9 mouse cellular contexts compared by ENCODE assay signal in genomic region chr8:105636963-105637510, GRCm38 (mm10). TPM values are rescaled to one million over a fixed set of nuclear protein-coding genes. Genes with fewer than 3 reads are reported as not detected.
DNase-seq lines count a peak whose midpoint lies in the region; ATAC-seq and TF ChIP-seq lines count a peak whose summit lies in the region.
"Had no signal": no experiment of that assay in that cellular context is flagged by ENCODE, and none has a peak within 500 bp of the region (broad histone marks: within the 10 kb centered on the region; RNA-seq: fewer than 3 reads in every experiment).

Agrp (minus strand) TSS chr8:105637393.

- 0 out of 2 replicates have a peak, but pooled peaks have one; percentile 14 for TF ChIP-seq POLR2A in heart, adult 2 months (IDR thresholded peaks at IDR 0.05; ENCODE audit: insufficient read depth, low read depth, low read length)
- peak in 1 of 2 experiments; percentile 28; a peak in 2 of 4 replicates for TF ChIP-seq POLR2A in MEL (IDR thresholded peaks at IDR 0.05; ENCODE audit: control insufficient read depth in 1 of 2, insufficient read depth in 1 of 2, low read depth in 1 of 2, low read length in 2 of 2, poor library complexity in 1 of 2)

- H3K27me3 ChIP-seq in heart, adult 2 months (ENCODE audit: control insufficient read depth, insufficient read depth, low read length) = no peaks in the 10 kb centered on the region
- no peaks in the 10 kb centered on the region for H3K27me3 ChIP-seq in MEL (ENCODE audit: control insufficient read depth in 1 of 2, insufficient read depth in 2 of 2, low read length in 2 of 2)
- no peaks in the 10 kb centered on the region for H3K27me3 ChIP-seq in heart, embryonic 15.5 days
- no peaks in the 10 kb centered on the region for H3K27me3 ChIP-seq in limb, embryonic 10.5 days (ENCODE audit: low read depth, poor library complexity, severe bottlenecking)
- no peaks in the 10 kb centered on the region for H3K27me3 ChIP-seq in midbrain, embryonic 11.5 days (ENCODE audit: control insufficient read depth, insufficient read depth, low read length)
- no peaks in the 10 kb centered on the region for H3K27me3 ChIP-seq in stomach, embryonic 16.5 days (ENCODE audit: control insufficient read depth, insufficient read depth, low read length)

- peak within 1 kb of the TSS; percentile 100 for H3K9ac ChIP-seq in heart, adult 2 months (ENCODE audit: low read depth, low read length)
- H3K9ac ChIP-seq in MEL (ENCODE audit: control insufficient read depth, low read depth, low read length, poor library complexity, severe bottlenecking) = peak within 1 kb of the TSS; percentile 99
- H3K9ac ChIP-seq in heart, embryonic 15.5 days = peak within 1 kb of the TSS; percentile 99
- H3K9ac ChIP-seq in midbrain, embryonic 11.5 days (ENCODE audit: low read length) = peak within 1 kb of the TSS; percentile 100
- H3K9ac ChIP-seq in stomach, embryonic 16.5 days (ENCODE audit: low read length) = peak within 1 kb of the TSS; percentile 100

- peak within 1 kb of the TSS; percentile 98 for H3K27ac ChIP-seq in heart, adult 2 months
- H3K27ac ChIP-seq in MEL (ENCODE audit: control insufficient read depth, low read depth, low read length) = peak within 1 kb of the TSS; percentile 98
- peak within 1 kb of the TSS; percentile 100 for H3K27ac ChIP-seq in heart, embryonic 15.5 days
- peak within 1 kb of the TSS; percentile 100 for H3K27ac ChIP-seq in limb, embryonic 10.5 days
- peak within 1 kb of the TSS; percentile 100 for H3K27ac ChIP-seq in midbrain, embryonic 11.5 days (ENCODE audit: low read depth, low read length)
- peak within 1 kb of the TSS; percentile 100 for H3K27ac ChIP-seq in stomach, embryonic 16.5 days (ENCODE audit: low read length)

- peaks cover 17% of the 10 kb centered on the region for H3K36me3 ChIP-seq in heart, adult 2 months (ENCODE audit: control insufficient read depth, insufficient read depth, low read length)
- H3K36me3 ChIP-seq in MEL (ENCODE audit: control insufficient read depth in 1 of 2, insufficient read depth in 2 of 2, low read length in 2 of 2) = peaks cover 0 to 44% of the 10 kb centered on the region in 2 experiments; a peak in 3 of 4 replicates
- no peaks in the 10 kb centered on the region for H3K36me3 ChIP-seq in heart, embryonic 15.5 days
- H3K36me3 ChIP-seq in limb, embryonic 10.5 days = peaks cover 11% of the 10 kb centered on the region
- H3K36me3 ChIP-seq in midbrain, embryonic 11.5 days (ENCODE audit: control insufficient read depth, insufficient read depth, low read length) = no peaks in the 10 kb centered on the region
- no peaks in the 10 kb centered on the region for H3K36me3 ChIP-seq in stomach, embryonic 16.5 days (ENCODE audit: control insufficient read depth, insufficient read depth, low read length)

- intact Hi-C loops in heart, adult 2 months (cut with DNase I) = loop anchor here (1.0 to 5.0 kb wide), 6 partner anchors 22 to 120 kb away; partner anchors contain the start of genes Acd, Atp6v0d1, Gfod2 and Pard6a

- no peaks in the 10 kb centered on the region for H3K9me3 ChIP-seq in MEL (replicated peaks; ENCODE audit: insufficient read depth, low read length)
- no peaks in the 10 kb centered on the region for H3K9me3 ChIP-seq in heart, embryonic 15.5 days (replicated peaks)
- H3K9me3 ChIP-seq in limb, embryonic 10.5 days (replicated peaks) = no peaks in the 10 kb centered on the region
- no peaks in the 10 kb centered on the region for H3K9me3 ChIP-seq in midbrain, embryonic 11.5 days (ENCODE audit: control insufficient read depth, low read length)
- no peaks in the 10 kb centered on the region for H3K9me3 ChIP-seq in stomach, embryonic 16.5 days (replicated peaks; ENCODE audit: control insufficient read depth, low read length)

- peak within 1 kb of the TSS; percentile 95 for H3K4me3 ChIP-seq in heart, adult 2 months
- peak within 1 kb of the TSS; percentile 97 to 99 for H3K4me3 ChIP-seq in MEL (ENCODE audit: control insufficient read depth in 1 of 2, insufficient read depth in 1 of 2, low read depth in 2 of 2, low read length in 2 of 2)
- peak within 1 kb of the TSS; percentile 97 for H3K4me3 ChIP-seq in heart, embryonic 15.5 days
- H3K4me3 ChIP-seq in limb, embryonic 10.5 days = peak within 1 kb of the TSS; percentile 94
- H3K4me3 ChIP-seq in midbrain, embryonic 11.5 days (ENCODE audit: low read depth, low read length) = peak within 1 kb of the TSS; percentile 94
- H3K4me3 ChIP-seq in stomach, embryonic 16.5 days (replicated peaks; ENCODE audit: low read length) = peak within 1 kb of the TSS; percentile 89

- no peak for DNase-seq in heart, adult 2 months
- DNase-seq in heart, adult 11 months = no peak
- no peak for DNase-seq in MEL (ENCODE audit: low read depth, low spot score)
- peak; percentile 51 for DNase-seq in embryo, embryonic 11.5 days (ENCODE audit: low read depth, low spot score)
- DNase-seq in limb, embryonic 10.5 days (ENCODE audit: low spot score) = no peak
- DNase-seq in midbrain, embryonic 11.5 days (ENCODE audit: low spot score, missing footprints) = peak; percentile 97

- TF ChIP-seq EP300 in heart, adult 2 months (IDR thresholded peaks at IDR 0.05; ENCODE audit: insufficient read depth, low read depth, low read length) = no peak
- no peak for TF ChIP-seq EP300 in MEL (IDR thresholded peaks at IDR 0.05; ENCODE audit: low read depth in 1 of 2, low read length in 2 of 2)

- peak; percentile 48 for ATAC-seq in heart, embryonic 15.5 days (replicated peaks; ENCODE audit: insufficient number of reproducible peaks, insufficient read depth, low FRiP score, low read depth)
- ATAC-seq in midbrain, embryonic 11.5 days (ENCODE audit: low FRiP score) = peak; percentile 46
- peak; percentile 24; the same call in 1 of the 2 replicates for ATAC-seq in stomach, embryonic 16.5 days (ENCODE audit: insufficient read depth, low FRiP score)

- under 1% methylated on average over 63 of the region's 63 CpGs for WGBS in heart, adult 2 months
- WGBS in heart, embryonic 15.5 days = under 1% methylated on average over 63 of the region's 63 CpGs
- WGBS in limb, embryonic 10.5 days = under 1% methylated on average over 62 of the region's 63 CpGs
- WGBS in midbrain, embryonic 11.5 days = 0% methylated on average over 60 of the region's 63 CpGs
- under 1% methylated on average over 60 of the region's 63 CpGs for WGBS in stomach, embryonic 16.5 days

- peaks cover 6% of the 10 kb centered on the region for H3K79me2 ChIP-seq in heart, adult 2 months (replicated peaks; ENCODE audit: control insufficient read depth, insufficient read depth, low read length)
- H3K79me2 ChIP-seq in MEL (ENCODE audit: control insufficient read depth, insufficient read depth, low read length, poor library complexity) = peaks cover 54% of the 10 kb centered on the region

- H3K4me2 ChIP-seq in heart, embryonic 15.5 days = peak within 1 kb of the TSS; percentile 83
- H3K4me2 ChIP-seq in midbrain, embryonic 11.5 days = peak within 1 kb of the TSS; percentile 93
- H3K4me2 ChIP-seq in stomach, embryonic 16.5 days (ENCODE audit: low read depth, low read length) = peak within 1 kb of the TSS; percentile 83

- TF ChIP-seq CTCF in heart, adult 2 months (IDR thresholded peaks at IDR 0.05) = no peak
- peak in 1 of 3 experiments; percentile 20; a peak in 1 of 6 replicates for TF ChIP-seq CTCF in MEL (IDR thresholded peaks at IDR 0.05 in 2 of 3, conservative IDR thresholded peaks at IDR 0.05 in 1 of 3; ENCODE audit: control insufficient read depth in 1 of 3, insufficient read depth in 1 of 3, low read depth in 2 of 3, low read length in 3 of 3, poor library complexity in 1 of 3, severe bottlenecking in 1 of 3)

- no peak for TF ChIP-seq RAD21 in MEL (IDR thresholded peaks at IDR 0.05; ENCODE audit: low read depth, low read length)

- peaks cover 11% of the 10 kb centered on the region for H3K4me1 ChIP-seq in heart, adult 2 months (ENCODE audit: control insufficient read depth, insufficient read depth, low read length)
- H3K4me1 ChIP-seq in MEL (ENCODE audit: control insufficient read depth in 1 of 2, insufficient read depth in 2 of 2, low read length in 2 of 2) = peaks cover 2 to 14% of the 10 kb centered on the region in 2 experiments; a peak in 2 of 4 replicates
- H3K4me1 ChIP-seq in heart, embryonic 15.5 days (replicated peaks) = peaks cover 30% of the 10 kb centered on the region
- peaks cover 28% of the 10 kb centered on the region for H3K4me1 ChIP-seq in limb, embryonic 10.5 days
- peaks cover 14% of the 10 kb centered on the region for H3K4me1 ChIP-seq in midbrain, embryonic 11.5 days (ENCODE audit: control insufficient read depth, insufficient read depth, low read length)
- H3K4me1 ChIP-seq in stomach, embryonic 16.5 days (ENCODE audit: control insufficient read depth, insufficient read depth, low read length) = peaks cover 24% of the 10 kb centered on the region

TF ChIP-seq in MEL, 35 proteins besides CTCF, POLR2A, EP300 and RAD21 (continues in another document):
- TF ChIP-seq HCFC1 (IDR thresholded peaks at IDR 0.05; ENCODE audit: low read depth, low read length) = peak; percentile 10; the same call in 1 of the 2 replicates
- TF ChIP-seq MAZ (IDR thresholded peaks at IDR 0.05; ENCODE audit: low read depth, low read length) = peak; percentile 25; the same call in 1 of the 2 replicates
- TF ChIP-seq ELF1 (IDR thresholded peaks at IDR 0.05; ENCODE audit: low read depth, low read length) = no peak
- TF ChIP-seq MXI1 (IDR thresholded peaks at IDR 0.05; ENCODE audit: low read depth, low read length) = 0 out of 2 replicates have a peak, but pooled peaks have one; percentile 11
- TF ChIP-seq SMC3 (IDR thresholded peaks at IDR 0.05; ENCODE audit: low read depth, low read length) = no peak
- 0 out of 2 replicates have a peak, but pooled peaks have one; percentile 21 for TF ChIP-seq TCF12 (IDR thresholded peaks at IDR 0.05; ENCODE audit: low read depth, low read length)
- no peak for TF ChIP-seq NELFE (IDR thresholded peaks at IDR 0.05; ENCODE audit: low read depth, low read length)
- no peak for TF ChIP-seq RCOR1 (IDR thresholded peaks at IDR 0.05; ENCODE audit: low read depth, low read length)
- no peak for TF ChIP-seq GABPA (IDR thresholded peaks at IDR 0.05; ENCODE audit: low read depth, low read length)
- TF ChIP-seq CHD2 (IDR thresholded peaks at IDR 0.05; ENCODE audit: low read length) = no peak
- TF ChIP-seq MAFK (IDR thresholded peaks at IDR 0.05; ENCODE audit: borderline replicate concordance, low read depth, low read length) = no peak
- TF ChIP-seq SIN3A (IDR thresholded peaks at IDR 0.05; ENCODE audit: low read length) = peak; percentile 24; the same call in 1 of the 2 replicates

RNA-seq across cellular contexts. Expression of gene Agrp, which starts in this region (rescaled TPM):
- total RNA-seq in heart, adult 2 months (2021) = not detected
- polyA plus RNA-seq in heart, adult 2 months (2012; rRNA removed) = 0.31 TPM in 1 of 2 replicates, not detected in the other
- total RNA-seq in MEL (2012; rRNA removed) = not detected in 2 replicates
- polyA plus RNA-seq in MEL (2012; ENCODE audit: insufficient read depth in 1 of 2, insufficient read length in 2 of 2, low read depth in 1 of 2, low replicate concordance in 2 of 2, missing spikeins in 1 of 2) = under 1 TPM in 1 of 2 experiments, not detected in 1; 0.63 TPM
- polyA plus RNA-seq in heart, embryonic 15.5 days (2015; fragmentation: Nextera tagmentation; extraction: Ambion mirVana) = 0.24 and 0.29 TPM in 2 replicates
- 0.39 and 0.69 TPM in 2 replicates for polyA plus RNA-seq in limb, embryonic 10.5 days (2016; fragmentation: Nextera tagmentation; extraction: Ambion mirVana)
- 0.56 and 0.68 TPM in 2 replicates for polyA plus RNA-seq in midbrain, embryonic 11.5 days (2014; fragmentation: Nextera tagmentation; extraction: Ambion mirVana)
- 0.81 and 0.99 TPM in 2 replicates for polyA plus RNA-seq in stomach, embryonic 16.5 days (2015; fragmentation: Nextera tagmentation; extraction: Ambion mirVana)
- total RNA-seq: left cerebral cortex, postnatal 10 days had no signal

Comparison
In these comparisons a context has a peak if more than half of its experiments do, and no peak if none do; other contexts are left out.
1. Peak in ATAC-seq, H3K4me3 ChIP-seq, H3K27ac ChIP-seq, H3K9ac ChIP-seq and H3K4me2 ChIP-seq in heart, embryonic 15.5 days; RNA of the gene not detected or under 1 TPM.
2. Peak in DNase-seq, ATAC-seq, H3K4me3 ChIP-seq, H3K27ac ChIP-seq, H3K9ac ChIP-seq and H3K4me2 ChIP-seq in midbrain, embryonic 11.5 days; RNA of the gene not detected or under 1 TPM.
3. Peak in ATAC-seq, H3K4me3 ChIP-seq, H3K27ac ChIP-seq, H3K9ac ChIP-seq and H3K4me2 ChIP-seq in stomach, embryonic 16.5 days; RNA of the gene not detected or under 1 TPM.